10 mouse cellular contexts compared by ENCODE assay signal in the genomic region with DNA sequence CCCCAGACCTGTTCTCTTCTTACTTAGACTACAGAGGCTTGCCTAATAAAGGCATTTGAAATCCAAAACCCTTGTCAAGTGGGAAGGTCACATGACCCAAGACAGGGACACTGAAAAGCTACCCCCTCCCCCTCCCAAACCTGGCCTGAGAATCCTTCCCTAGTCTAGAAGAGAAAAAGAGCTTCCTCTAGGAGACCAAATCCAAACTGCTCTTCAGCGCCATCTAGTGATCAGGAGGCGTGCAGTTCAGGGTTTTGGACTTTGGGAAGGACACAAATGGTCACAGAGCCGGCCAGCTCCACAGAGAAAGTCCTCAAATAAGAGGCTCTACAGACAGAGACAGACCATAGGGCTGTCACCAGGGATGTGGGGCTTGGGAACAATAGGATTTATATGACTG. TPM values are rescaled to one million over a fixed set of nuclear protein-coding genes. Genes with fewer than 3 reads are reported as not detected.
DNase-seq lines count a peak whose midpoint lies in the region; ATAC-seq and TF ChIP-seq lines count a peak whose summit lies in the region.
"Had no signal": no experiment of that assay in that cellular context is flagged by ENCODE, and none has a peak within 500 bp of the region (broad histone marks: within the 10 kb centered on the region; RNA-seq: fewer than 3 reads in every experiment).

No protein-coding gene starts in this region.

- peak; percentile 64 for TF ChIP-seq CTCF in bone marrow macrophage, adult 2 months (IDR thresholded peaks at IDR 0.05; ENCODE audit: low read depth, low read length)

- peak; percentile 15 to 55 for DNase-seq in heart, adult 9 months (ENCODE audit: low spot score in 2 of 2)
- no peak for DNase-seq in heart, postnatal 25 days (ENCODE audit: low spot score)
- DNase-seq in left cerebral cortex, postnatal 10 days (ENCODE audit: extremely low spot score in 1 of 2, low spot score in 2 of 2) = peak; percentile 52 to 67
- DNase-seq in spleen, postnatal 10 days (ENCODE audit: low spot score in 2 of 2) = peak; percentile 33 to 58

- H3K36me3 ChIP-seq in hindbrain, embryonic 15.5 days = no peaks in the 10 kb centered on the region
- no peaks in the 10 kb centered on the region for H3K36me3 ChIP-seq in midbrain, embryonic 16.5 days (ENCODE audit: control insufficient read depth, insufficient read depth, low read length)
- H3K36me3 ChIP-seq: embryonic facial prominence, embryonic 12.5 days; stomach, embryonic 15.5 days had no signal

- peaks cover 10% of the 10 kb centered on the region for H3K4me1 ChIP-seq in bone marrow macrophage, adult 2 months (ENCODE audit: control insufficient read depth, insufficient read depth, low read length)
- peaks cover 14% of the 10 kb centered on the region for H3K4me1 ChIP-seq in hindbrain, embryonic 15.5 days (replicated peaks)
- H3K4me1 ChIP-seq in midbrain, embryonic 16.5 days (ENCODE audit: control insufficient read depth, insufficient read depth, low read length) = peaks cover 8% of the 10 kb centered on the region; the same call in 1 of the 2 replicates
- H3K4me1 ChIP-seq: stomach, embryonic 15.5 days had no signal

- intact Hi-C loops in heart, postnatal 25 days (cut with DNase I) = loop anchor here (1.0 to 10.0 kb wide), 4 partner anchors 35 to 217 kb away; a partner anchor contains a TSS
- intact Hi-C loops in left cerebral cortex, postnatal 10 days (cut with DNase I) = loop anchor here (2.0 kb wide), 1 partner anchor 91 kb away; no protein-coding TSS in a partner anchor

- H3K9ac ChIP-seq in hindbrain, embryonic 15.5 days = no peak overlapping the region
- H3K9ac ChIP-seq in midbrain, embryonic 16.5 days (ENCODE audit: low read depth, low read length) = no peak overlapping the region
- H3K9ac ChIP-seq: embryonic facial prominence, embryonic 12.5 days; stomach, embryonic 15.5 days had no signal

- WGBS in hindbrain, embryonic 15.5 days = 4% methylated on average over 3 of the region's 3 CpGs
- WGBS in midbrain, embryonic 16.5 days = 8% methylated on average over 3 of the region's 3 CpGs

- ATAC-seq in erythroblast, adult 5-6 weeks (replicated peaks; ENCODE audit: low FRiP score, poor library complexity, severe bottlenecking) = peak; percentile 82
- ATAC-seq in hindbrain, embryonic 15.5 days (ENCODE audit: low FRiP score, low read depth) = peak; percentile 54; the same call in 1 of the 2 replicates
- 0 out of 2 replicates have a peak, but pooled peaks have one; percentile 39 for ATAC-seq in midbrain, embryonic 16.5 days

- H3K9me3 ChIP-seq in hindbrain, embryonic 15.5 days = no peaks in the 10 kb centered on the region
- H3K9me3 ChIP-seq in midbrain, embryonic 16.5 days (replicated peaks; ENCODE audit: control insufficient read depth, low read length, poor library complexity, severe bottlenecking) = no peaks in the 10 kb centered on the region
- H3K9me3 ChIP-seq: embryonic facial prominence, embryonic 12.5 days; stomach, embryonic 15.5 days had no signal

- H3K27me3 ChIP-seq in hindbrain, embryonic 15.5 days = no peaks in the 10 kb centered on the region
- no peaks in the 10 kb centered on the region for H3K27me3 ChIP-seq in midbrain, embryonic 16.5 days (ENCODE audit: control insufficient read depth, insufficient read depth, low read depth, low read length)
- H3K27me3 ChIP-seq: embryonic facial prominence, embryonic 12.5 days; stomach, embryonic 15.5 days had no signal

- no peak overlapping the region for H3K4me2 ChIP-seq in hindbrain, embryonic 15.5 days
- H3K4me2 ChIP-seq in midbrain, embryonic 16.5 days (ENCODE audit: low read length) = no peak overlapping the region
- H3K4me2 ChIP-seq: embryonic facial prominence, embryonic 12.5 days; stomach, embryonic 15.5 days had no signal

- no peak overlapping the region for H3K4me3 ChIP-seq in bone marrow macrophage, adult 2 months (ENCODE audit: insufficient read depth, low read length)
- no peak overlapping the region for H3K4me3 ChIP-seq in hindbrain, embryonic 15.5 days
- no peak overlapping the region for H3K4me3 ChIP-seq in midbrain, embryonic 16.5 days (ENCODE audit: low read depth, low read length)
- H3K4me3 ChIP-seq: embryonic facial prominence, embryonic 12.5 days; stomach, embryonic 15.5 days had no signal

- TF ChIP-seq POLR2A in bone marrow macrophage, adult 2 months (IDR thresholded peaks at IDR 0.05; ENCODE audit: borderline replicate concordance, low read depth, low read length) = no peak

- no peak overlapping the region for H3K27ac ChIP-seq in bone marrow macrophage, adult 2 months (ENCODE audit: insufficient read depth, low read depth, low read length)
- no peak overlapping the region for H3K27ac ChIP-seq in hindbrain, embryonic 15.5 days (replicated peaks)
- H3K27ac ChIP-seq in midbrain, embryonic 16.5 days (ENCODE audit: low read length) = no peak overlapping the region
- H3K27ac ChIP-seq: embryonic facial prominence, embryonic 12.5 days; stomach, embryonic 15.5 days had no signal

RNA-seq across cellular contexts. Expression of a gene that starts 28.2 kb away (rescaled TPM):
- under 1 TPM; 0.22 to 0.23 TPM for total RNA-seq in heart, postnatal 25 days (2021)
- 0.25 and 0.29 TPM in 2 replicates for polyA plus RNA-seq in bone marrow macrophage, adult 2 months (2012; ENCODE audit: insufficient read depth, insufficient read length, missing spikeins)
- total RNA-seq in erythroblast, adult 5-6 weeks (2015; ENCODE audit: low replicate concordance) = 0.58 TPM in 1 of 2 replicates, not detected in the other
- total RNA-seq in erythroblast, adult 5-6 weeks (2017; ENCODE audit: low replicate concordance) = under 0.01 and 0.42 TPM in 2 replicates
- 0.98 and 1.0 TPM in 2 replicates for polyA plus RNA-seq in hindbrain, embryonic 15.5 days (2015; fragmentation: Nextera tagmentation; extraction: Ambion mirVana)
- total RNA-seq in left cerebral cortex, postnatal 10 days (2021) = 1 to 10 TPM in 1 of 2 experiments, under 1 TPM in 1; 0.91 to 1.5 TPM
- polyA plus RNA-seq in midbrain, embryonic 16.5 days (2015; fragmentation: Nextera tagmentation; extraction: Ambion mirVana) = 0.87 and 0.90 TPM in 2 replicates

RNA-seq across cellular contexts. Expression of a gene that starts 31.6 kb away (rescaled TPM):
- total RNA-seq in heart, postnatal 25 days (2021) = 10 to 100 TPM; 14.6 to 17.5 TPM
- polyA plus RNA-seq in bone marrow macrophage, adult 2 months (2012; ENCODE audit: insufficient read depth, insufficient read length, missing spikeins) = 21.3 and 24.2 TPM in 2 replicates
- total RNA-seq in erythroblast, adult 5-6 weeks (2015; ENCODE audit: low replicate concordance) = 16.1 and 23.0 TPM in 2 replicates
- 35.7 and 38.2 TPM in 2 replicates for total RNA-seq in erythroblast, adult 5-6 weeks (2017; ENCODE audit: low replicate concordance)
- 25.2 and 25.5 TPM in 2 replicates for polyA plus RNA-seq in hindbrain, embryonic 15.5 days (2015; fragmentation: Nextera tagmentation; extraction: Ambion mirVana)
- 10 to 100 TPM; 29.1 to 30.8 TPM for total RNA-seq in left cerebral cortex, postnatal 10 days (2021)
- 24.2 and 27.9 TPM in 2 replicates for polyA plus RNA-seq in midbrain, embryonic 16.5 days (2015; fragmentation: Nextera tagmentation; extraction: Ambion mirVana)

RNA-seq across cellular contexts. Expression of a gene that starts 35.8 kb away (rescaled TPM):
- total RNA-seq in heart, postnatal 25 days (2021) = 1 to 10 TPM; 1.7 to 2.4 TPM
- 0.41 TPM in 1 of 2 replicates, not detected in the other for polyA plus RNA-seq in bone marrow macrophage, adult 2 months (2012; ENCODE audit: insufficient read depth, insufficient read length, missing spikeins)
- total RNA-seq in erythroblast, adult 5-6 weeks (2015; ENCODE audit: low replicate concordance) = not detected in 2 replicates
- total RNA-seq in erythroblast, adult 5-6 weeks (2017; ENCODE audit: low replicate concordance) = not detected in 2 replicates
- 4.0 and 4.4 TPM in 2 replicates for polyA plus RNA-seq in hindbrain, embryonic 15.5 days (2015; fragmentation: Nextera tagmentation; extraction: Ambion mirVana)
- 1 to 10 TPM; 7.9 to 9.2 TPM for total RNA-seq in left cerebral cortex, postnatal 10 days (2021)
- polyA plus RNA-seq in midbrain, embryonic 16.5 days (2015; fragmentation: Nextera tagmentation; extraction: Ambion mirVana) = 3.5 and 4.3 TPM in 2 replicates
